Mouse (Mus musculus) hindbrain, embryonic 13.5 days (tissue): ENCODE data around the gene Krt9. TPM values are rescaled to one million over a fixed set of nuclear protein-coding genes. Genes with fewer than 3 reads are reported as not detected.
"Not testable (repeated sequence)": the region's sequence is repeated elsewhere in the genome, so short reads cannot be mapped to it uniquely, and the experiment has no call there.

Experiments
- ATAC-seq: fragments of 200-750 bp; cut with Nextera tagmentation; 2 replicates; pipeline ENCODE4 v1.8.0; 2017; ENCODE audit warnings: moderate TSS enrichment; ENCODE audit not compliant: low FRiP score
- H3K27ac ChIP-seq: fragments of 300-500 bp; sonication (generic); 2 replicates; pipeline ENCODE4 v1.5.1; 2015; ENCODE audit warnings: inconsistent platforms, mild to moderate bottlenecking, moderate library complexity
- H3K27me3 ChIP-seq: fragments of 300-500 bp; sonication (generic); 2 replicates; pipeline ENCODE4 v1.6.1; 2015; ENCODE audit warnings: mild to moderate bottlenecking, inconsistent platforms
- H3K36me3 ChIP-seq: fragments of 300-500 bp; sonication (generic); 2 replicates; pipeline ENCODE4 v1.6.1; 2015; ENCODE audit warnings: mild to moderate bottlenecking, inconsistent platforms
- H3K4me1 ChIP-seq: fragments of 300-500 bp; sonication (generic); replicated peaks from 2 replicates; pipeline ENCODE4 v1.6.1; 2015; ENCODE audit warnings: inconsistent platforms
- H3K4me2 ChIP-seq: fragments of 300-500 bp; sonication (generic); 2 replicates; pipeline ENCODE4 v1.6.1; 2015; ENCODE audit warnings: inconsistent platforms, mild to moderate bottlenecking, moderate library complexity
- H3K4me3 ChIP-seq: fragments of 300-500 bp; sonication (generic); 2 replicates; pipeline ENCODE4 v1.5.1; 2015; ENCODE audit warnings: mild to moderate bottlenecking, inconsistent platforms
- H3K9ac ChIP-seq: fragments of 300-500 bp; sonication (generic); 2 replicates; pipeline ENCODE4 v1.6.1; 2015; ENCODE audit warnings: mild to moderate bottlenecking, inconsistent platforms
- H3K9me3 ChIP-seq: fragments of 300-500 bp; sonication (generic); 2 replicates; pipeline ENCODE4 v1.6.1; 2016; ENCODE audit warnings: inconsistent platforms
- WGBS: fragments of 180-500 bp; shearing (Covaris S2); methylation state at CpG from one replicate; pipeline ENCODE4 v1.1.7; 2015; 5-methylcytosine and 5-hydroxymethylcytosine counted together
- polyA plus RNA-seq: library from polyadenylated mRNA; unstranded; fragments of >200 nt; fragmentation: Nextera tagmentation; extraction: Ambion mirVana; gene quantifications from 2 replicates; pipeline ENCODE4 v1.2.1, GENCODE M21; 2015

The Krt9 gene
- polyA plus RNA-seq, result not detected in 2 replicates

DNA sequence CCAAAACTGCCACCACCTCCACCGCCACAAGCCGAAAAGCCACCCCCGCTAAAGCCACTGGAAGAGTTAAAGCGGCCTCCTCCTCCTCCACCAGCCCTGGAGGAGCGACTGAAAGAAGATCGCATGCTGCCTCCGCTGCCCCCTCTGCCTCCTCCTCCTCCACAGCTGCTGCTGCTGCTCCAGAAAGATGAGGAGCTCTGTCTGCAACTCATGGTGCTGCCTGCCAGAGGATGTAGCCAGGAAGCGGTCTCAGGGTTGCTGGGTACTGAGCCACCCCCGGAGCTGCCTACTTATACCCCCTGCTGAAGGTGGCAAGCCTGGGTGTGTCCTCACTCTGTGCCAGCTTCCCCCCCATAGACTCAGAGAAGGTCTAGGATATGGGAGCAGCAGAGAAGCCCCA lies at the start of gene Krt9:
Gene Krt9 (minus strand): TSS at position 255 of the 400 bp plus-strand sequence.
- WGBS, result 56% methylated on average over 9 of the region's 9 CpGs
- Histone ChIP-seq H3K27ac (no peak within 1 kb of the TSS), H3K27me3 (no peaks in the 10 kb centered on the region), H3K4me1 (0 out of 2 replicates have a peak, but pooled peaks cover 4% of the 10 kb centered on the region), H3K9ac (no peak within 1 kb of the TSS), H3K36me3 (no peaks in the 10 kb centered on the region), H3K4me3 (no peak within 1 kb of the TSS), H3K4me2 (no peak within 1 kb of the TSS), H3K9me3 (no peaks in the 10 kb centered on the region)
- ATAC-seq, result no peak

DNA sequence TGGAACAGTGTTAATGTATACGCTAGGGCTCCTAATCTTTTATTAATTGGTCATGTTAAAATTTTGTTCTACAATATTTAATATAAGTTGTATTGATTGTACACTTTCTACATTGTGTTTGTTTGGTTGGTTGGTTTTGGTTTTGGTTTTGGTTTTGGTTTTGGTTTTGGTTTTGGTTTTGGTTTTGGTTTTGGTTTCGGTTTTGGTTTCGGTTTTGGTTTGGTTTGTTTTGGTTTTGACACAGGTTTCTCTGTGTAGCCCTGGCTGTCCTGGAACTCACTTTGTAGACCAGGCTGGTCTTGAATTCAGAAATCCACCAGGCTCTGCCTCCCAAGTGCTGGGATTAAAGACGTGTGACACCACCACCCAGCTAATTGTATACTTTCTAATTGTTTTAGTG lies 47.2 kb upstream of the Krt9 start:
- 89% methylated on average over 4 of the region's 4 CpGs for WGBS
- H3K4me1 ChIP-seq, H3K4me3 ChIP-seq, H3K36me3 ChIP-seq, H3K4me2 ChIP-seq, H3K9ac ChIP-seq, ATAC-seq, H3K27me3 ChIP-seq, H3K9me3 ChIP-seq, H3K27ac ChIP-seq: not testable (repeated sequence)

DNA sequence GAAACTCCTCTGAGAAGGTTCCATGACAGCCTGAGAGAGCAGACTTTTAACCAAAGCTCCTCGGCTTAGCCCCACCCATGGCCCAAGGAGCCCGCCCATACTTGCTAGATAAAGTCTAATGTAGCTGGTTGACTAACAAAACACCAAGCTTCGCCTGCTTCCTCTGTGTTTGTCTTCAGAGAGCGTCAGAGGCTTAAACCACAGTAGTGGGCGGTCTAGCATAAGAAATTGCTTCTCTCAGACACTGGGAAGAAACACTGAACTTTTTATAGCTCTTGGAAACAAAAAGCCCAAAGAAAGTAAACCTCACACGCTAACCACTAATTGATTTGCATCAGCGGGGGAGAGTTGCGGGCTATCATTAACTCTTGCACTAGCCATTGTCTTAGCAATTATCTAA lies 28.7 kb upstream of the Krt9 start:
- Histone ChIP-seq H3K4me1 (no peaks in the 10 kb centered on the region), H3K4me3 (no peak overlapping the region), H3K27me3 (no peaks in the 10 kb centered on the region), H3K9ac (no peak overlapping the region), H3K27ac (no peak overlapping the region), H3K36me3 (no peaks in the 10 kb centered on the region), H3K4me2 (no peak overlapping the region), H3K9me3 (peaks cover 7% of the 10 kb centered on the region; the same call in 1 of the 2 replicates)
- 68% methylated on average over 8 of the region's 8 CpGs for WGBS
- no peak for ATAC-seq

DNA sequence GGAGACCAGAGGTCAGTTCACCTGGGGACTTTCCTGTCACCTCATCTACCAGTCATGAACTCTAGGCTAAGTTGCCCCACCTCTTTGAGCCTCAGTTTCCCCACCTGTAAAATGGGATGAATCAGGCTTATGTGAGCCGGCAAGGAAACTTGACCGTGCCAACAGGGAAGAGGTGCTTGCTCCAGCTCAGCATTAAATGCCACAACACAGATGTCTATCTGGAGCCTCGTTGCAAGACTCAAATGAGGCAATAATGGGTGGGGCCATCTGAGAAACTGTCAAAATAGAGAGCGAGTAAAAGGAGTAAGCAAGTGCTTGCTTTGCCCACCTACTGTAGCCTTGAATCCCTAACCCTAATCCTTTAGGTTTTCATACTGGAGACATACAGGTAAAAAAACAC lies 26.3 kb upstream of the Krt9 start:
- Histone ChIP-seq H3K9me3 (no peaks in the 10 kb centered on the region), H3K4me1 (no peaks in the 10 kb centered on the region), H3K27ac (no peak overlapping the region), H3K36me3 (no peaks in the 10 kb centered on the region), H3K4me2 (no peak overlapping the region), H3K9ac (no peak overlapping the region), H3K4me3 (no peak overlapping the region), H3K27me3 (no peaks in the 10 kb centered on the region)
- no peak for ATAC-seq
- 94% methylated on average over 4 of the region's 4 CpGs for WGBS

DNA sequence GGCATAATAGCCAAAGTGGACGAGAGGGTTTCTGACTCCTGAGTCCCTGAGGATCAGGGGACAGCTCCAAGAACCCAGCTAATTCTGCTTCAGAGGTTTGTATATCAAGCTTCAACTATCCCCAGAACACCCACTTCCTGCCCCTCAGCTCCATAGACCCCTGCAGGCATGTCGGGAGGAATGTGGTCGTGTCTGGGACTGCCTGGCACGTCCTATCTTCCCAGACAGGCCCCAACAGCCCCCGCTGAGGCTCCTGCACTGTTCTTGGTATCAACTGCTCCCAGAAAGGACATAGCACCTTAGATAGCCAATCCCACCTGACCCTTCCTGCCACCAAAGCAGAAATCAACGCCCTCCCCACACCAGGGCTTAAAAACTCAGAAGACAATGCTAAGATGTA lies 15.5 kb upstream of the Krt9 start:
- Histone ChIP-seq H3K9me3 (no peaks in the 10 kb centered on the region), H3K4me1 (no peaks in the 10 kb centered on the region), H3K4me3 (no peak overlapping the region), H3K27me3 (0 out of 2 replicates have a peak, but pooled peaks cover 2% of the 10 kb centered on the region), H3K36me3 (no peaks in the 10 kb centered on the region), H3K4me2 (no peak overlapping the region), H3K9ac (no peak overlapping the region), H3K27ac (no peak overlapping the region)
- ATAC-seq, result no peak
- 72% methylated on average over 6 of the region's 6 CpGs for whole genome bisulfite sequencing

DNA sequence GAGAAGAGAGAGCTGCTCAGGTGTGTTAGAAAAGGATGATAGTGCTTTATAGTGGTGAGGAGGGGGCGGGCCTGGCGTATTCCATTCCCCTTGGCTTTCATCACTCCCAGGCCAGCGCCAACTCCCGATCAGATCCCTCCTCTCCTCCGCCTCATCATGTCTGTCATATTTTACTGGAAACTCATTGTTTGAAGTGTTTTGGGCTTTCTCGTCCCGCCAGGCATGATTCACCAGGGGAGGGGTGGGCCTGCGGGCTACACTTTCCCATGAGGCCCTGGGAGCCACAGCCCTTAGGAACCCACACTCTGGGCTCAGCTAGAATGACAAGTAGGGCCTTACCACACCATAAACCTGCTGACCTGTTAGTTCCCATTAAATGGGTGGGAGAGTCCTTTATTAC lies 14.5 kb upstream of the Krt9 start, which contains the start of gene Krt14:
Gene Krt14 (minus strand): TSS at position 51 of the 400 bp plus-strand sequence.
- WGBS, result 93% methylated on average over 8 of the region's 8 CpGs
- 0 out of 2 replicates have a peak, but pooled peaks cover 2% of the 10 kb centered on the region for H3K27me3 ChIP-seq
- no peak within 1 kb of the TSS for H3K9ac ChIP-seq
- no peaks in the 10 kb centered on the region for H3K4me1 ChIP-seq
- H3K36me3 ChIP-seq, result no peaks in the 10 kb centered on the region
- no peak within 1 kb of the TSS for H3K27ac ChIP-seq
- H3K4me2 ChIP-seq, result no peak within 1 kb of the TSS
- H3K9me3 ChIP-seq, result no peaks in the 10 kb centered on the region
- ATAC-seq, result no peak
- H3K4me3 ChIP-seq, result no peak within 1 kb of the TSS

DNA sequence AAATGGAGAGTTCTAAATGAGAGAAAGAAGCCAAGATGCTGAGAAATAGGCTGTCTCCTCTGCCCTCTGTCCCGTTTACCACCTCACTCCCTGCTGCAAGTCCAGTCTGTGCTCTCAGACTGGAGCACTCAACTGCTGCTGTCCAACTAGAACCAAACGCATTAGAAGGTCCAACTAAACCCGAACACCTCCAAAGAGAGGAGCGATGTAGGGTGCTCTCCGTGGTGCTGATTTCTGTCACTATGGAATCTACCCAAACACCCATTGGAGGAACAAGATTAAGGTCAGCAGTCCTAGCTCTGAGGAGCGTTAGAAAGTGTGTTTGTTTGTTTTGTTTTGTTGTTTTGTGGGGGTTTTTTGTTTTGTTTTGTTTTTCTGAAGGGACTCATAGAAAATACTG lies 10.4 kb upstream of the Krt9 start:
- Histone ChIP-seq H3K9ac (no peak overlapping the region), H3K27me3 (no peaks in the 10 kb centered on the region), H3K9me3 (no peaks in the 10 kb centered on the region), H3K36me3 (no peaks in the 10 kb centered on the region), H3K27ac (no peak overlapping the region), H3K4me2 (no peak overlapping the region), H3K4me1 (no peaks in the 10 kb centered on the region), H3K4me3 (no peak overlapping the region)
- 22% methylated on average over 6 of the region's 6 CpGs for WGBS
- ATAC-seq, result no peak

DNA sequence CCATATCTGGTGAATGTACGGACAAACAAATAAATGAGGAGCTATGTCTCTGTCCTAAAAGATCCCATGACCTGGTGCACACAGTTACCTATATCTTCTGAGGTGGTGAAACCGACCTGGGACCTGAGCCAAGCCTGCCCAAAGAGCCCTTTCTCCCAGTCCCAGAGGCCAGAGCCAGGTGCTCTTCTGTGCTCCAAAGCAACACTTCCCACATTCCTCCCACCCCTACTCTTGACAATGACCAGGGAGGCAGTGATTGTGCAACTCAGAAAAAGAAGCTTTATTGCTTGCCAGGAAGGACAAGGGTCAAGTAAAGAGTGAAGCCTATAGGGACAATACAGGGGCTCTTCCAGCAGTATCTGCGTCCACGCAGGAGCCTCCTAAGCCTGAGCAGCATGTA lies 9.9 kb upstream of the Krt9 start:
- ATAC-seq, result no peak
- Histone ChIP-seq H3K9ac (no peak overlapping the region), H3K27ac (no peak overlapping the region), H3K9me3 (no peaks in the 10 kb centered on the region), H3K4me2 (no peak overlapping the region), H3K36me3 (no peaks in the 10 kb centered on the region), H3K4me1 (no peaks in the 10 kb centered on the region), H3K27me3 (no peaks in the 10 kb centered on the region), H3K4me3 (no peak overlapping the region)
- 79% methylated on average over 4 of the region's 4 CpGs for WGBS

DNA sequence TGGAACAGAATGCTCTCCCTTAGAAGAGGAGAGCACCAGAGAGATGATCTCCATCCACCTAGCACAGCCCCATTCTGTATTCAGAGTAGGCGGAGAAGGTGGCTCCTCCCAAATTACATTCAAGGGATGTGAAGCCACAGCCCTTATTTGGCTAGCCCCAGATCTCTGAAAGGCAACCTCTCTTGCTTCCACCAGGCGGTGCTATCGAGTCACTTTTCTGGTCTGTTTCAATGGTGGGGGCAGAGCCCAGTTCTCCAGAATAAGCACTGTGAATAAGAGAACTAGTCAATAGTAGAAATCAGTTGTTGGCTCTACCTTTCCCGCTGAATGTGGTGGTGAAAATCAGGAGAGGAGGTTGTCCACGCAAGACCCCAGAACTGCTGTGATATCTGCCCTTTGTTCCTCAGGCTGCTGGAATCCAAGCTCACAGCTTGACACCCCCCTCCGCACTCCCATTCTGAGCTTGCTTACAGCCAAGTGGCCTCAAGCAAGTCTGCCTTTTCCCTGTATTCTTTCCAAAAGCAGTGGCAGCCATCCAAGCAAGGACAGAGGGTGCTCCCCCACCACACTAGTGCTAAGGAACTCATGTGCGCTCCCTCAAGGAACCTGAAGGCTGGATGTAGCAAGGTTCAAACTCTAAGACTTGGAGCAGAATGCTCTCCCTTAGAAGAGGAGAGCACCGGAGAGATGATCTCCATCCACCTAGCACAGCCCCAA lies 7.2 kb upstream of the Krt9 start:
- Histone ChIP-seq H3K27me3 (no peaks in the 10 kb centered on the region), H3K9ac (no peak overlapping the region), H3K27ac (no peak overlapping the region), H3K4me1 (no peaks in the 10 kb centered on the region), H3K9me3 (no peaks in the 10 kb centered on the region), H3K4me2 (no peak overlapping the region), H3K36me3 (no peaks in the 10 kb centered on the region), H3K4me3 (no peak overlapping the region)
- no peak for ATAC-seq
- 45% methylated on average over 8 of the region's 8 CpGs for WGBS

DNA sequence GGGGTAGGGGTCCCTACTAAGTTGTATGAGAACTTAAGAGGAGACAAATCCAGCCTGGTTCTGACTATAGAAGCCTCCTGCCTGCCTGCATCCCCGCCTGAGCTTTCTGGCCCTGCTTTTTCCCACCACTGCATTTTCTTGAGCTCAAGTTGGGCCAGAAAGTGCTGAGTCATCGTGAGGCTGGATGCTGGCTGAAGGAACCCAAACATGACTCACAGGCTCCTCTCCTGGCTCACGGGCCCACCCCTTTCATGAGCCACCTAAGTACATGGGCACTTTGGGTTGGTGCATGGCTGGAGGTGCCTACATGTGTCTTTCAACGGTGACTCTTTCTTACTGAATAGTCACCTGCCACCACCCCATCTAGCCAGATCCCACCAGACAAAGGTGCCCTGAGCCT lies 5.6 kb upstream of the Krt9 start:
- H3K36me3 ChIP-seq, result no peaks in the 10 kb centered on the region
- H3K4me2 ChIP-seq, result no peak overlapping the region
- H3K4me3 ChIP-seq, result no peak overlapping the region
- no peaks in the 10 kb centered on the region for H3K27me3 ChIP-seq
- H3K27ac ChIP-seq, result no peak overlapping the region
- 77% methylated on average over 4 of the region's 4 CpGs for WGBS
- ATAC-seq, result no peak
- no peak overlapping the region for H3K9ac ChIP-seq
- H3K4me1 ChIP-seq, result no peaks in the 10 kb centered on the region
- no peaks in the 10 kb centered on the region for H3K9me3 ChIP-seq

DNA sequence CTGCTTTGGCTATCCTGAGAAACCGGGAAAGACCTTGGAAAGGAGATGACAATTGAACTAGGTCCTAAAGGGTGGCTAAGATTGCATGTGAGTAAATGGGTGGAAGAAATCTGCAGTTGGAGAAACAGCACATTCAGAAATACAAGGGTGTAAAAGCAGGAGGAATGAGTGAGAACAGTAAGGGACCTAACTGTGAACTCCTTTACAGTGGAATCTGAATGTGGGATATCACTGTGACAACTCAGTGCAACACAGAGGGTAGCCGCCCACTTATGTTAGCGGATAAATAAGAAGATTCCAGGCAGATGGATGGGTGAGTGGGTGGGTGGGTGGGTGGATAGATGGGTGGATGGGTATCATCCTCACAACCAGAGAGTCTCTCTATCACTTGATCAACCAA lies 1.2 kb downstream of the Krt9 start:
- Histone ChIP-seq H3K4me3 (no peak overlapping the region), H3K27ac (no peak overlapping the region), H3K9me3 (no peaks in the 10 kb centered on the region), H3K9ac (no peak overlapping the region), H3K4me1 (0 out of 2 replicates have a peak, but pooled peaks cover 4% of the 10 kb centered on the region), H3K36me3 (no peaks in the 10 kb centered on the region), H3K27me3 (no peaks in the 10 kb centered on the region), H3K4me2 (no peak overlapping the region)
- no peak for ATAC-seq
- WGBS, result 94% methylated on average over 3 of the region's 3 CpGs

DNA sequence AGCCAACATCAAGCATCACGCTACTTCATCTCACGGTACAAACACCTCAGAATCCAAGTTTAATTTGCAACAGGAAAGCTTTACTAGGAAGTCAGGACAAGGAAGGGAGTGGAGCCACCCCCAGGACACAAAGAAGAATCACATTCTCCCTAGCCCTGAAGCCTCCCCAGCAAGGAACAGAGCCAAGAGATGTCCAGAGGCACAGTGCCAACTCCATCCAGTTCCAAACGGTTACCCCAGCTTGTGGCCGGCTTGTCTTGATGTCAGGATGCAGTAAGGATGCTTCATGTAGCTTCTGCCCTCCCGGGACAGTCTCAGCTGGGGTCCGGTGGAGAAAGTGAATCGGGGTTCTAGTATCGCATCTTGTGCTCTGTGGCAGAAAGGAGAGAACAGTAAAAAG lies 6.3 kb downstream of the Krt9 start:
- Histone ChIP-seq H3K9me3 (no peaks in the 10 kb centered on the region), H3K9ac (no peak overlapping the region), H3K27ac (no peak overlapping the region), H3K36me3 (no peaks in the 10 kb centered on the region), H3K4me3 (no peak overlapping the region), H3K4me1 (no peaks in the 10 kb centered on the region), H3K27me3 (no peaks in the 10 kb centered on the region), H3K4me2 (no peak overlapping the region)
- WGBS, result 87% methylated on average over 8 of the region's 8 CpGs
- ATAC-seq, result no peak

DNA sequence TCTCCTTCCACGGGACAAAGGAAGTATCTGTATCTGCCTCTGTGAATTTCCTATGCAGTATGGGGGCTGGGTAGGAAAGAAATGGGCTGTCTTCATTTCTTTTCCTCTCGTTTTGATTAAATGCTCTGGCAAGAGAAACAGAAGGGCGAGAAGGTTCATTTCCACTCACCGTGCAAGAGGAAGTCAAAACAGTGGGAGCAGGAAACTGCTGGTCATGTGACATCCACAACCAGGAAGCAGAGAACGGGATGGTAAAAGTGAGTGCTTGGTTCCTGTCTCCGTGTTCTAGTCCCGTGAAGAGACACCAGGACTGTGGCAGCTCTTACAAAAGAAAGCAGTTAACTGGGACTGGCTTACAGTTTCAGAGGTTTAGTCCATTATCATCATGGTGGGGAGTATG lies 11.3 kb downstream of the Krt9 start:
- Histone ChIP-seq H3K9ac (no peak overlapping the region), H3K27me3 (no peaks in the 10 kb centered on the region), H3K9me3 (no peaks in the 10 kb centered on the region), H3K4me1 (no peaks in the 10 kb centered on the region), H3K27ac (no peak overlapping the region), H3K36me3 (no peaks in the 10 kb centered on the region), H3K4me3 (no peak overlapping the region), H3K4me2 (no peak overlapping the region)
- no peak for ATAC-seq
- WGBS, result 80% methylated on average over 7 of the region's 7 CpGs
